Mouse (Mus musculus): ENCODE measurements at regions not wholly inside any gene's neighbourhood (a gene's known extent, or its start where the extent isn't known, plus 50 kb on each side); places are given as distances from the start of the nearest gene placed in this dataset.

GRCm38 (mm10) chr14:115003223-115003622 lies 88.8 kb upstream of the Gpc5 start:
- DNase-seq (ENCODE audit: low read depth, low spot score), result no peak

DNA sequence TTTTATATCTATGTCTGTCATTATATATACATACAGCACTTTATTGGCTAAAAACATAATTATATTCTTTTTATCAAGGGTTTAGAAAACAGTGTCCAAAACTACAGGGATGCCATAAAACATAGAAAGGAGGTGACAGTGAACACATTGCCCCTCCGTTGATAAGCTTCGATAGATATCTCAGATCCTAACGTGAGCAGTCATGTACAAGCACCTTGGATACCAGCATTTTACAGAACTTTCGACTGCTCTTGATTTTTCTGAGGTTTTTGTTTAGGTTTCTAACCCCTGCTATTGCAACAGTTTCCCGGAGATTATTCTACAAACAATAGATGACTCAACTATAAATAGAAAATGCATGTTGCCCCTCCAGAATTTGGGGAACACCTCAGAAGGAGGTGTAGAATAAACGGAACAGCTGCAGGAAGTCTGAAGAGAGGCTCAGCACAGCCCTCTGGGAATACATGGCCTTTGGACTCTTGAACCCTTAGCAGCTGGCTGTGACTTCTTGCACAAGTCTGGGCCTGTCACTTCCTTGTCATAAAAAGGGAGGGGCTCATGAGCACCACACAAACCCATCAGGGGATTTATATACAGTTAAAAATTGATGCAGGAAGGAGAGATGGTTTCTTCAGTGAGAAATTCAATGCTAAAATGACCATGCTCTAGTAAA lies 87.1 kb upstream of the Gpc5 start:
- no peak for DNase-seq (ENCODE audit: low read depth, low spot score)

- no peak for DNase-seq (ENCODE audit: low read depth, low spot score)
These were observed 81.1 kb upstream of the Gpc5 start for GRCm38 (mm10) chr14:115010877-115011276.

- DNase-seq (ENCODE audit: low read depth, low spot score), result no peak
These were observed 76.7 kb upstream of the Gpc5 start for GRCm38 (mm10) chr14:115015299-115015698.

DNA sequence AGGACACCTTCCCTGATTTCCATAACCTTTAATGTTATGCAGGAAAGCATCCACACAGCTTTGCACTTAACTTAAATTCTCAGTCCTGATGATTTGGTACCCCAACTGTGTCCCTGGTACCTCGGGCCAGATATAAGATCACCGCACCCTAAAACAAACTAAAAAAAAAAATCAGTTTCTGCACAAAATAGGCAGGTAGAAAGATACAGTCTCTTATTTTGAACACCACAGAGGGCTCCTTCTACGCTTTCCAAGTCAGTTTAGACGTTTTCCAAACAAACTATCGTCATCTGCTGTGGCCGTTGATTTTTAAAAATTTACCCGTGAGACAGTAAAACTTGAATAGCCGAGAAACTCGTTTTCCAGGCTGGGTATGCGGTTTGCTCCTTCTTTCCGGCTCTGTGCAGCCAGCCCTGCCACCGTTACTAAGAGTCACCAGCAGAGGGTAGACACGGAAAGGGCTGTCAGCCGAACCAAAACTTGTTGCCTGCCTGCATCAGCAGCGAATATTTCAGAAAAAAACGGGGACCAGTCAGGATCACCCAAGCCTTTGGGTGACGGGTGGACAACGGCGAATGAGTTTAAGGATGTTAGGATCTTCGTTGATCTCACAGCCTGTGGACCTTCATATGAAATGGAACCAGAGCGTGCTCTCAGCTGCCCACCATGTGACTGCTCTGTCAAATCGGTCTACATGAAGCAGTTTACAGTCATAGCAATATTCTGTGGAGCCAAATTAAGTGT lies 74.4 kb upstream of the Gpc5 start:
- no peak for DNase-seq (ENCODE audit: low read depth, low spot score)

GRCm38 (mm10) chr14:115028011-115028410 lies 64.0 kb upstream of the Gpc5 start:
- no peak for DNase-seq (ENCODE audit: low read depth, low spot score)

DNA sequence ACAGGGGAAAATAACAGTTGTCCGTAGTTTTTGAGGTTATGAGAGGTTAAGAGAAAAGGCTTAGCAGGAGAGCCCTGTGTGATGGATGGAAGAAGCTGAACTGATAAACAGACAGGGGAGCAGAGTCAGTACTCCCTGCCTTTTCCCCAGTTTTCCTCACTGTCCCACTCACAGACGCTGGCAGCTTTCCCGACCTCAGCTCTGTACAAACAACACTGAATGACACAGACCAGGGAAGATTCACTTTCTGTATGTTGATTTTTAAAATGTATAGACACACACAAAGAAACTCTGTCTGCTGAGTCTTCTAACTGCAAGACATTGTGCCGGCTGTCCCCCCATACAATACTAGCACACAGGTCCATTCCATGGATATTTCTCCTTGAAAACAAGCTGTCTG lies 60.3 kb upstream of the Gpc5 start:
- no peak for DNase-seq (ENCODE audit: low read depth, low spot score)

DNA sequence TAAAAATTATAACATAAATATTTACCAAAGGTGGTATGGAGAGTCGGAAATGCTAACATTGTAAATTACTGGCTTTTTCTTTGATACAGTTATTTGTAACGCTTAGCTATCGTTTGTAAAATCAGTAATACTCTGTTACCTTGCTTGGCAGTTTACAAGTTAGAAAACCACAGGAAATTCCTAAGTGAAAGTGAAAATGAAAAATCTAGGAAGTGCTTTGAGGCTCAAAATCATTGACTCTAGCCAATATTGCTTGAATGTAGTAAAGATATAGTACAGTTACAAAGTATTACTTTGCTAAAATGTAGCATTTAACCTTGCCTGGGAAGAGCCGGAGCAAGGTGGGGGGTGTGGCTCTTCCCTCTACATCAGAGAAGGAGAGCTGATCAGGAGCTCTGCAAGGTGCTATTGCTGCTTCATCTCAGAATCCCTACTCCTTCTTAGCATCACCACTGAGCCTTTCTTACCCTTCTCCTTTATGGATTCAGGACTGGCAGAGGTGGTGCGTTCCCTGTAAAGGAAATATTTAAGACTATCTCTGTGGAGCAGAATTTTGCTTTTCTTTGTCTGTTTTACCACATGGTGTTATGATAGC lies 58.5 kb upstream of the Gpc5 start:
- DNase-seq (ENCODE audit: low read depth, low spot score), result no peak

DNA sequence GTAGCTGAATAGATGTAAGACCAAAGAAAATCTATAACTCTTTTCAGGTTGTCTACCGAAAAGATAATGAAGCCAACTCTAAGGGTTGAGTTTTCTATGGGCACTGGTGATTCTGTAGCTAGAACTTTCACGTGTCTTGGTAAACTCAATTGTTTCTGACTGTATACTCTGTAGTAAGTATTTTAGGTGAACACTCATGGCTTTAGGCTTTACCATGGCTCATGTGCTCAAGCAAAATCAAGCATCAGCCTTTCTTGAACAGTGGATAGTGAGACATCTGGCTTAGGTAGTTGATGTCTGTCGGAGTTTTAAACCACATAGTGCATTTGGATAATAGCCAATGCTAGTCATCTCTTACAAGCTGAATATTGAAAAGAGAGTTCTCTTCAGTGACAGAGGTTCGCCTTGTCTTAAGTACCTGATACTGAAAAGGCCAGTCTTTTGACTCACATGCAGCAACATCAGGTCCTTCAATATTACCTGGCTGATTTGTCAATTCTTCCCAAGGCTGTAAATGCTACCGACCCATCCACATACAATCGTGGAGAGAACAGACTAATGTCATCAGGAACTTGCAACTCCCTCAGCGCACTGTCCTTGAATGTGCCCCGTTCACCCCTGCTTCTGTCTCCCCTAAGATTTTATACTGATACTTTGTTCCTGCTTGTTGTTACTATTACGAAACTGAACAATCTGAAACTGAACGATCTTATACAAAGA lies 57.1 kb upstream of the Gpc5 start:
- no peak for DNase-seq (ENCODE audit: low read depth, low spot score)

GRCm38 (mm10) chr14:115037086-115037793 lies 54.8 kb upstream of the Gpc5 start:
- DNase-seq (ENCODE audit: low read depth, low spot score), result no peak

DNA sequence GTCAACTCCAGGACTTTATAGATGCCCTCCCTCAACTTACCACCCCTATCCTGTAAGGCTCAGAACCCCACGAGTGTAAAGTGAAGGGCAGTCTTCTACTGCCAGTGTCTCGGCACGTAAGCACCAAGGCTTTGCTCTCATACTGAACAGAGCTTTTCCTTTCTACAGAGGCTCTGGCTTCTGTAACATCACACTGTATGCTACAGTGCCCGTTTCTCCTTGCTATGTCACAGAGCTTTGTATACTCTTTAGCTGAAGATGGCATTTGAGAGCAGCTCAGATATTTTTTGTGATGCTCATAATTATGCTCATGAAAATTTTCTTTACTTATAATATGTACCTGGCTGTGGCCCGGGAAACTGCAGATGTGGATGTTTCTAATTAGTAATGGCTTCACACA lies 53.2 kb upstream of the Gpc5 start:
- no peak for DNase-seq (ENCODE audit: low read depth, low spot score)

DNA sequence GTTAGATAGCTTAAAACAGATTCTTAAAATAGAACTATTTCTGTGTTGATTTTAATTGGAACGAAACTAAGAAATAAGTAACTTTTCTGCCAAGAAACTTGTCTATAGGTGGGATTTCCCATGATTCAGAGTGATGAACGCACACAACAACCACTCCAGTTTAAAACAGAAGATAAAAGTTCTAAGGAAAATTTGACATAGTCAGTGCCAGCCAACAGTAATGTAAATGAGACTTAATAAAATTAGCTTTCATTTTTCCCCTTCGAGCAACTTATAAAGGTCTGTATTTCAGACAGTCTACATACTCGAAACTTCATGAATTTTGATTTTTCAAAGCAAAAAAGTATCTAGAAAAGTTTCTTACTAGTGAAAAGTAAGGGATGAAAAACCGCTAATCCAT lies 52.5 kb upstream of the Gpc5 start:
- DNase-seq (ENCODE audit: low read depth, low spot score), result no peak

DNA sequence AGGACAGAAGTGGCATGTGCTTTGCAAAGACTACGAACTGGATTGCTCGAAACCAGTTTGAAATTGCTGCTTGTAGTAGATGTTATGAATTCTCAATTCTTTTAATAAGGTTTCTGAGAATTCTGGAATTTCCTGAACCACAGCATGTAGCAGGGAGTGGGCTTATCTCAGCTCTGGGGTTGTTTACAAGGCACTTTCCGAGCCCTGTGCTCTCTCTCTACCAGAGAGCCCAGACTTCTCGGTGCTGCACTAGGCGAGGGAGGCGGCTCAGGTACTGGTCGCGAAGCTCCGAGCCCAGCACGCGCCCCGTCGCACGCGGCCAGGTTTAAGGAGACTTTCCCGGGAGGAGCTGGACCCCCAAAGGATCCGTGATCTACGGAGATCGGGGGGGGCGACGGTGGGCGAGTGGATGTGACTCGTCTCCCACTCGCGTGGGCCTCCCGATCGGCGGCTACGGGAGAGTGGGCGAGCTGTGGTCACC lies 51.9 kb upstream of the Gpc5 start:
- DNase-seq (ENCODE audit: low read depth, low spot score), result no peak

DNA sequence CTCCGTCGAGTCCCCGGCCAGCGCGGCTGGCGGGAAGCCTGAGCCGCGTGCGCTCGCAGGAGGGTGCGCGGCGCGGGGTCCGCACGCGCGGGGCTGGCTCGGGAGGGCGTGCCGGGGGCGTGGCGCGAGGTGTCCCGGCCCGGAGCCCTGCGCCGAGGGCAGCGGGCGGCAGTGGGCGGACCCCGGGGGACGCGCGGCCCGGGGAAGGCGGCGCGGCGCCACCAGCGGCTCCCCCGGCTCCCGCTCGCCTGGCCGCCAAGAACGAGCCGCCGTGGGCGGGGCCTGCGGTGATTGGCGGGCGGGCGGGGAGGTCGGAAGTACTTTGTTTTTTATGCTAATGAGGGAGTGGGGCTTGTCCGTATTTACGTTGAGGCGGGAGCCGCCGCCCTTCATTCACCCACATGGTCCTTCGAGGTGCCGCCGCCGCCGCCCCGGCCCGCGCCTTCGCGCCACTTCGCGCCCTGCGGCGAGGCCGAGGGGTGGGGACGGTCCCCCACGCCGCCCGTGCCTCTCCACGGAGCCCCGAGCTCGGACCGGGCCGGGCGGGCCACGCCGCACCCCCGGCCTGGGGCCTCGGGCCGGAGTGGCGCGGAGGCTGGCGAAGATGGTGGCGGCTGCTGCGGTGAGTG lies 51.3 kb upstream of the Gpc5 start:
- peak; percentile 68 for DNase-seq (ENCODE audit: low read depth, low spot score)

GRCm38 (mm10) chr14:115041336-115042054 lies 50.5 kb upstream of the Gpc5 start:
- DNase-seq (ENCODE audit: low read depth, low spot score), result no peak

DNA sequence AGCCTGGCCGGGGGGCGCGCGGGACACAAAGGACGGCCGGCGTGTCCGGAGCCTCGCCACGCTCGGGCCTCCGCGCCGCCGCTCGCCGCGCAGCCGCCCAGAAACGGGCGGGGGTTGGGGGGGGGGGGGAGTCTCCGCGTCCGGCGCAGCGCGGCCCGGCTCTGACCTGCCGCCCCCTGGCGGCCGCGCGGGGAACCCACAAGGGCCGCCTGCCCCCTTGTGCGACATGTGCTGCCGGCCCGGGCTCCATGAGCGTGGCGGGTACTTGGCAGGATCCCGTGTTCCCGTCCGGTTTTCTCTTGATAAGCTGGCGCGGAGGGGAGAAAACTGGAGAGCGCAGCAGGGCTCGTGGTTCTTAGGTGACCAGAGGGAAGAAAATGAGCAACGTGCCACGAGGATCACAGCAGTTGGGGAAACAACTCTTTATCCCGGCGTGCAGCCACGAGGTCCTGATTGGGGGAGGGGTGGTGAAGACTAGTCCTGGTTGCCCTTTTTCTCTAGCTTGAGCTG lies 49.9 kb upstream of the Gpc5 start:
- peak; percentile 64 for DNase-seq (ENCODE audit: low read depth, low spot score)
